Mouse (Mus musculus) bone marrow macrophage, adult 2 months (primary cell): Measurements from ENCODE around the gene Zeb2. TPM values are rescaled to one million over a fixed set of nuclear protein-coding genes. Genes with fewer than 3 reads are reported as not detected.

Source experiments
- H3K27ac ChIP-seq: 2 replicates; pipeline ENCODE4 v1.5.1; 2012; ENCODE audit warnings: low read depth, low read length; ENCODE audit not compliant: insufficient read depth
- H3K4me1 ChIP-seq: 2 replicates; pipeline ENCODE4 v1.6.1; 2012; ENCODE audit warnings: low read length; ENCODE audit not compliant: control insufficient read depth, insufficient read depth
- H3K4me3 ChIP-seq: 2 replicates; pipeline ENCODE4 v1.5.1; 2012; ENCODE audit warnings: mild to moderate bottlenecking, low read length, moderate library complexity; ENCODE audit not compliant: insufficient read depth
- CTCF ChIP-seq: IDR thresholded peaks from 2 replicates; pipeline ENCODE4 v1.5.1; 2012; ENCODE audit warnings: low read depth, mild to moderate bottlenecking, low read length, moderate library complexity
- POLR2A ChIP-seq: IDR thresholded peaks from 2 replicates; pipeline ENCODE4 v1.6.1; 2012; ENCODE audit warnings: mild to moderate bottlenecking, low read depth, low read length, borderline replicate concordance
- polyA plus RNA-seq: library from polyadenylated mRNA; stranded (reverse); fragments of >200 nt; gene quantifications from 2 replicates; pipeline ENCODE4 v1.2.4, GENCODE M21; 2012; ENCODE audit not compliant: missing spikeins, insufficient read depth, insufficient read length

Gene Zeb2
- polyA plus RNA-seq, 1 experiment, result 388 TPM

GRCm38 (mm10) chr2:45105281-45105721 lies 11.9 kb downstream of the Zeb2 start:
- Histone ChIP-seq H3K4me1 (peaks cover 37% of the 10 kb centered on the region), H3K27ac (peak overlapping the region; percentile 100), H3K4me3 (peak overlapping the region; percentile 45)
- no peak for TF ChIP-seq POLR2A
- no peak for TF ChIP-seq CTCF

- H3K4me3 ChIP-seq, result peak overlapping the region; percentile 2; the same call in 1 of the 2 replicates
- H3K27ac ChIP-seq, result peak overlapping the region; percentile 100
- no peak for TF ChIP-seq POLR2A
- no peak for TF ChIP-seq CTCF
- H3K4me1 ChIP-seq, result peaks cover 42% of the 10 kb centered on the region
Measured at GRCm38 (mm10) chr2:45104511-45105055, 12.6 kb downstream of the Zeb2 start.

GRCm38 (mm10) chr2:45104066-45104465 lies 13.1 kb downstream of the Zeb2 start:
- peak overlapping the region; percentile 100 for H3K27ac ChIP-seq
- peaks cover 42% of the 10 kb centered on the region for H3K4me1 ChIP-seq
- TF ChIP-seq CTCF (no peak), POLR2A (no peak)
- H3K4me3 ChIP-seq, result no peak overlapping the region

- Histone ChIP-seq H3K4me1 (peaks cover 42% of the 10 kb centered on the region), H3K4me3 (no peak overlapping the region), H3K27ac (peak overlapping the region; percentile 27)
- TF ChIP-seq POLR2A (no peak), CTCF (no peak)
Measured at GRCm38 (mm10) chr2:45103021-45103983, 13.9 kb downstream of the Zeb2 start.

GRCm38 (mm10) chr2:45102191-45102638 lies 15.0 kb downstream of the Zeb2 start:
- Histone ChIP-seq H3K27ac (no peak overlapping the region), H3K4me3 (no peak overlapping the region), H3K4me1 (peaks cover 45% of the 10 kb centered on the region)
- TF ChIP-seq CTCF, result no peak
- TF ChIP-seq POLR2A, result no peak

GRCm38 (mm10) chr2:45101586-45101985 lies 15.6 kb downstream of the Zeb2 start:
- Histone ChIP-seq H3K27ac (no peak overlapping the region), H3K4me1 (peaks cover 47% of the 10 kb centered on the region), H3K4me3 (no peak overlapping the region)
- TF ChIP-seq POLR2A, result no peak
- no peak for TF ChIP-seq CTCF

GRCm38 (mm10) chr2:45101040-45101439 lies 16.2 kb downstream of the Zeb2 start:
- Histone ChIP-seq H3K27ac (peak overlapping the region; percentile 16; the same call in 1 of the 2 replicates), H3K4me1 (peaks cover 47% of the 10 kb centered on the region), H3K4me3 (no peak overlapping the region)
- TF ChIP-seq POLR2A, result no peak
- no peak for TF ChIP-seq CTCF

GRCm38 (mm10) chr2:45100628-45101027 lies 16.6 kb downstream of the Zeb2 start:
- Histone ChIP-seq H3K4me3 (no peak overlapping the region), H3K4me1 (peaks cover 46% of the 10 kb centered on the region), H3K27ac (peak overlapping the region; percentile 20; the same call in 1 of the 2 replicates)
- no peak for TF ChIP-seq POLR2A
- TF ChIP-seq CTCF, result no peak

GRCm38 (mm10) chr2:45100017-45100416 lies 17.2 kb downstream of the Zeb2 start:
- Histone ChIP-seq H3K4me3 (no peak overlapping the region), H3K4me1 (peaks cover 41% of the 10 kb centered on the region), H3K27ac (peak overlapping the region; percentile 29; the same call in 1 of the 2 replicates)
- TF ChIP-seq CTCF (no peak), POLR2A (no peak)

GRCm38 (mm10) chr2:45099081-45099480 lies 18.1 kb downstream of the Zeb2 start:
- Histone ChIP-seq H3K4me1 (peaks cover 42% of the 10 kb centered on the region), H3K27ac (no peak overlapping the region), H3K4me3 (no peak overlapping the region)
- TF ChIP-seq CTCF (no peak), POLR2A (no peak)
